Mouse (Mus musculus) forebrain, embryonic 13.5 days (tissue): Measurements from ENCODE around the gene Ksr2. TPM values are rescaled to one million over a fixed set of nuclear protein-coding genes. Genes with fewer than 3 reads are reported as not detected.
"Not testable (repeated sequence)": the region's sequence is repeated elsewhere in the genome, so short reads cannot be mapped to it uniquely, and the experiment has no call there.

Source experiments
- ATAC-seq: fragments of 200-750 bp; cut with Nextera tagmentation; 2 replicates; pipeline ENCODE4 v1.8.0; 2017
- H3K27ac ChIP-seq: fragments of 300-500 bp; sonication (generic); 2 replicates; pipeline ENCODE4 v1.5.1; 2015; ENCODE audit warnings: inconsistent platforms, mild to moderate bottlenecking, moderate library complexity
- H3K27me3 ChIP-seq: fragments of 300-500 bp; sonication (generic); 2 replicates; pipeline ENCODE4 v1.6.1; 2015; ENCODE audit warnings: mild to moderate bottlenecking, inconsistent platforms
- H3K36me3 ChIP-seq: fragments of 300-500 bp; sonication (generic); 2 replicates; pipeline ENCODE4 v1.6.1; 2015; ENCODE audit warnings: mild to moderate bottlenecking, inconsistent platforms; ENCODE audit not compliant: poor library complexity, severe bottlenecking
- H3K4me1 ChIP-seq: fragments of 300-500 bp; sonication (generic); 2 replicates; pipeline ENCODE4 v1.6.1; 2015; ENCODE audit warnings: inconsistent platforms
- H3K4me2 ChIP-seq: fragments of 300-500 bp; sonication (generic); 2 replicates; pipeline ENCODE4 v1.6.1; 2015; ENCODE audit warnings: inconsistent platforms, mild to moderate bottlenecking, moderate library complexity
- H3K4me3 ChIP-seq: fragments of 300-500 bp; sonication (generic); 2 replicates; pipeline ENCODE4 v1.5.1; 2015; ENCODE audit warnings: mild to moderate bottlenecking, inconsistent platforms
- H3K9ac ChIP-seq: fragments of 300-500 bp; sonication (generic); 2 replicates; pipeline ENCODE4 v1.6.1; 2015; ENCODE audit warnings: mild to moderate bottlenecking, inconsistent platforms
- H3K9me3 ChIP-seq: fragments of 300-500 bp; sonication (generic); replicated peaks from 2 replicates; pipeline ENCODE4 v1.6.1; 2016; ENCODE audit warnings: inconsistent platforms
- WGBS: fragments of 180-500 bp; shearing (Covaris S2); methylation state at CpG from one replicate; pipeline ENCODE4 v1.1.7; 2015; 5-methylcytosine and 5-hydroxymethylcytosine counted together
- polyA plus RNA-seq: library from polyadenylated mRNA; unstranded; fragments of >200 nt; fragmentation: Nextera tagmentation; extraction: Ambion mirVana; gene quantifications from 2 replicates; pipeline ENCODE4 v1.2.1, GENCODE M21; 2015

Gene Ksr2
- polyA plus RNA-seq, 1 experiment from 2014 or later: 2.5 TPM

DNA sequence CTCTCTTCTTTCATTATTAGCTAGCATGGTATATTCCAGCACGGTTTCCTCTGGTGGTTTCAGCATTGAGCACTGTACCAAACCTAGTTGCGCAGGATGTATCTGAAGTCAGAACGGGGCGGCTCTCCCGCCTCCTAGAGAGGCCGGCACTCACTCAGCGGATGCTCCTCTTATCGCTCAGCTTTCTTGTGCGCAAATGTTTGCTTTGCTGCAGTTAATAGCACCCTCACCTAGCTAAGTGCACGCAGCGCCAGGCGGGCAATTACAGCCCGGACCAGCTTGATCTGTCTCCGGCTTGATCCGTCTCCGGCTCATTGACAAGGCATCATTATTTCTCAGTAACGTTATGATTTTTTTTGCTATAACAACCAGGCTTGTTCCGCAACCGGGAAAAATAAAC lies 179.5 kb downstream of the Ksr2 start:
- ATAC-seq: peak; percentile 41; the same call in 1 of the 2 replicates
- no peaks in the 10 kb centered on the region for H3K27me3 ChIP-seq
- H3K9me3 ChIP-seq: no peaks in the 10 kb centered on the region
- H3K9ac ChIP-seq: no peak overlapping the region
- H3K27ac ChIP-seq: no peak overlapping the region
- H3K36me3 ChIP-seq: no peaks in the 10 kb centered on the region
- H3K4me1 ChIP-seq: peaks cover 9% of the 10 kb centered on the region
- 56% methylated on average over 19 of the region's 19 CpGs for WGBS
- H3K4me3 ChIP-seq: no peak overlapping the region
- H3K4me2 ChIP-seq: no peak overlapping the region

DNA sequence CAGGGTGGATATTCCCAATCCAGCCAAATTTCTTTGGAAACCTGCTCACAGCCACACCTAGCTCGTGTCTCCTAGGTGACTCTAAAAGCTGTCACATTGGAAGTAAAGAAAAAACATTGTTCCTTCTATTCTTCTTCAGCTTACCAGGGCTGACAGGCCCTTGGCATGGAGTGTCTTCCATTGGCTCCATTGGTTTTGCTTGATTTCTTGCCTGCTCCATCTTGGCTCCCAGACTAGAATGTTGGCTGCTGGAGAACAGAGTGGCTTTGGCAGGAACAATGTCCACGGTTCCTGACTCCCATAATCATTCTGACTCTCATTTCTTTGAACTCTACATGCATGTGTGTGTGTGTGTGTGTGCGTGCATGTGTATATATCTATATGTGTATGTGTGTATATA lies 183.0 kb downstream of the Ksr2 start:
- no peak overlapping the region for H3K4me3 ChIP-seq
- WGBS: 80% methylated on average over 3 of the region's 3 CpGs
- H3K4me1 ChIP-seq: peaks cover 9% of the 10 kb centered on the region
- no peaks in the 10 kb centered on the region for H3K27me3 ChIP-seq
- H3K9me3 ChIP-seq: no peaks in the 10 kb centered on the region
- no peak overlapping the region for H3K4me2 ChIP-seq
- H3K36me3 ChIP-seq: no peaks in the 10 kb centered on the region
- no peak for ATAC-seq
- no peak overlapping the region for H3K27ac ChIP-seq
- no peak overlapping the region for H3K9ac ChIP-seq

DNA sequence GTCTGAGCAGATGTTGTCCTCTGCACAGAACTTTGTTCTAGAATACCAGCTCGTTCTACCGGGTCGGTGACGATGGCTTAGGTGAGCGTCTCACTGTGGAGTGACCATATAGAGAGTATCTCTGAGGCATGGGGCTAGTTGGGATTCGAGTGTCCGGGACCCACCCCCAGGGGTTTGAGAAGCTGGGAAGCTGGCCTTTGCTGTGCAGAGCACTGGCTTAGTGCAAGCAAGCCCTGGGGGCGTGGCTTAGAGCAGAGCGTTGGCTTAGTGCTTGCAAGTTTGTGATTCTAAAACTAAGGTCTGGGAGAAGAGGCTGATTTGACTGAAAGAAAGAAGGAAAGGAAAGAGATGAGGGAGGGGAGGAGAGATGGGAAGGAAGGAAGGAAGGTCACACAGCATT lies 188.2 kb downstream of the Ksr2 start:
- Histone ChIP-seq H3K9ac (no peak overlapping the region), H3K9me3 (no peaks in the 10 kb centered on the region), H3K27ac (no peak overlapping the region), H3K4me2 (no peak overlapping the region), H3K4me1 (no peaks in the 10 kb centered on the region), H3K4me3 (no peak overlapping the region), H3K36me3 (no peaks in the 10 kb centered on the region), H3K27me3 (no peaks in the 10 kb centered on the region)
- WGBS: 65% methylated on average over 9 of the region's 9 CpGs
- ATAC-seq: no peak

DNA sequence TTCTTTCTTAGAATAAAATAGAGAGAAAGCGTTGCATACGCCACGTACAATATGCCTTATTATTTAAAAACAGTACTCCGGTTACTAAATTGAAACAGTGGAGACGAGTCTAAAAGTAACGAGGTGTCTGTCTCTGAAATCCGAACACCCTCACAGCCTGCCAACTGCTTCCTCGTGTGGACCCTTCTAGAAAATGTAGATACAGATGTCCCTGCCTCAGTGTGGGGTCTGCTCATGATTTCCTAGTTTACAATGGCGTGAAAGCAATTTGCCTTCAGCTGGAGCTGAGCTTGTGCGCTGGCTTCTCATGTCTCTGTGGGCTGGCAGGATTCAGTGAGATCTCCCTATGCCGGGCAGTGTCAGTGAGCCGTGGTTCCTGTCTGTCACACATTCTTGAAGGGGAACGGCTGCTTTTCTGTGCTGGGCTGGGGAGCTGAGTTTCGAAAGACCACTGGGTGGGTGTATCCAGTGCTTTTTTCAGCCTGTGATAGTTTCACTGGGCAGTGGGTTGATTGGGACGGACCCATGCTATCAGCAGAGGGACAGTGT lies 194.0 kb downstream of the Ksr2 start:
- no peaks in the 10 kb centered on the region for H3K36me3 ChIP-seq
- no peak for ATAC-seq
- H3K27me3 ChIP-seq: no peaks in the 10 kb centered on the region
- H3K4me2 ChIP-seq: no peak overlapping the region
- H3K27ac ChIP-seq: no peak overlapping the region
- H3K4me3 ChIP-seq: no peak overlapping the region
- 71% methylated on average over 15 of the region's 15 CpGs for WGBS
- H3K4me1 ChIP-seq: no peaks in the 10 kb centered on the region
- H3K9ac ChIP-seq: no peak overlapping the region
- no peaks in the 10 kb centered on the region for H3K9me3 ChIP-seq

DNA sequence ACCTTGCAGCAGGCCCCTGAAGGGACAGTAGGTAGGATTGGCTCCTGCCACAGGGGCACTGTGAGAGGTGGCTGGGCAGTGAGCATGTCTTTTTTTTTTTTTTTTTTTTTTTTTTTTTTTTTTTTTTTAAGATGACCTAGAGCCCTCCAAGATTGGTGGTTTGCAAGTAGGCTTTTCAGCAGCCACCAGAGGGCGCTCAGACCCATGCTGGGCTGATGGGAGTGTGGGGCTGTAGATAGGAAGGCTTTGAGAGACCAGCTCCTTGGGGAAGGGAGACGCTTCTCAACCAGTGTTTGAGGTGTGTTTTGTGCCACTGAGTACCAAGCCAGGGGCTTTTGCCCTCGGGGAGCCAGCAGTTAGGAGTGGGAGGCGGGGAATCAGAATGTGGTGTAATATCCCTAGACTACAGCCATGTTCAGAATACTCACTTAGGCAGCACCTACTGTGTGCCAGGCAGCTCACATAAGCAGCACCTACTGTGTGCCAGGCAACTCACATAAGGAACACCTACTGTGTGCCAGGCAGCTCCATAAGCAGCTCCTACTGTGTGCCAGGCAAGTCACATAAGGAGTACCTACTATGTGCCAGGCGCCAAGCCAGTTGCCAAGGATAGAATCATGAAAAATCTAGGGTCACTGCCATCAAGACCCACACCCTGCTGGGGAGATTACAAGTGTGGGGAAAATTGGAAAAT lies 200.7 kb downstream of the Ksr2 start:
- H3K4me2 ChIP-seq: no peak overlapping the region
- no peak overlapping the region for H3K27ac ChIP-seq
- no peaks in the 10 kb centered on the region for H3K36me3 ChIP-seq
- H3K4me3 ChIP-seq: no peak overlapping the region
- no peaks in the 10 kb centered on the region for H3K4me1 ChIP-seq
- H3K9me3 ChIP-seq: no peaks in the 10 kb centered on the region
- ATAC-seq: 0 out of 2 replicates have a peak, but pooled peaks have one; percentile 24
- no peaks in the 10 kb centered on the region for H3K27me3 ChIP-seq
- no peak overlapping the region for H3K9ac ChIP-seq
- 35% methylated on average over 5 of the region's 5 CpGs for WGBS

DNA sequence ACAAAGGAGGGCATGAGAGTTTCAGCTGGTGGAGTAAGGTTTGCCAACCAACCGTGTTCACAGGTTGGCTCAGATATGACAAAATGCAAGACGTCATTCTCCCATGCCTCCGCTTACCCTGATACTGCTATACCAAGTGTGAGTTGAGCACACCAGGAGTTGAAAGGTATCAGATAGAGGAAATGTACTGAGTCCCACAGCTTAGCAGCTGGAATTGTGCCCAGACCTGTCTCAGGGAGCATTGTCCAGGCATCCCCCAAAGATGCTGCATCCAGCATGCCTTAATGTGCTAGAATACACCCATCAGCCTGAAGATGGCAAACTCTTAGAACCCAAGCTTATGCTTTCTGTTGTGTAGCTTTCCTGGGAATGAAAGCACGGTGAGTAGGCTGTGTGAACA lies 206.5 kb downstream of the Ksr2 start:
- Histone ChIP-seq H3K9me3 (no peaks in the 10 kb centered on the region), H3K9ac (no peak overlapping the region), H3K4me3 (no peak overlapping the region), H3K27ac (no peak overlapping the region), H3K36me3 (no peaks in the 10 kb centered on the region), H3K4me1 (peaks cover 8% of the 10 kb centered on the region), H3K4me2 (no peak overlapping the region), H3K27me3 (no peaks in the 10 kb centered on the region)
- ATAC-seq: no peak
- 85% methylated on average over 4 of the region's 4 CpGs for WGBS

DNA sequence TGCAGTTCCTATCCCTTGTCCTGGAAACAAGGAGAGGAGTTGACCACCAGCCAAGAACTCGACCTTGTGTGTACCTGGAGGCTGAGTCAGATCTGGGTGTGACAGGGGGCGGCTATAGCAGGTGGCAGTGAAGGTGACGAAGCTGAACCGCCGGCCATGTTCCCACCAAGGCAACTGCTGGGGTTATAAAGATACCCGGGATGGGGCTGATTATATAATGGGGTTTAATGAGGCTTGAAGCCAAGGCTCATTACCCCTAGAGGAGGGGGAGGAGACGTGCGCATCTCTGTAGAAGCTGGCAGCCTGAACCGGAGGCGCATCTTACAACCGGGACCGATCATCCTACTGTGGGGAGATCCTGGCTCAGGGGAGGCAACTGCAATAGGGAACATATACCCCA lies 208.4 kb downstream of the Ksr2 start:
- no peak overlapping the region for H3K9ac ChIP-seq
- H3K27ac ChIP-seq: no peak overlapping the region
- 46% methylated on average over 12 of the region's 12 CpGs for WGBS
- H3K36me3 ChIP-seq: no peaks in the 10 kb centered on the region
- no peaks in the 10 kb centered on the region for H3K9me3 ChIP-seq
- ATAC-seq: no peak
- peaks cover 8% of the 10 kb centered on the region for H3K4me1 ChIP-seq
- no peak overlapping the region for H3K4me2 ChIP-seq
- no peak overlapping the region for H3K4me3 ChIP-seq
- no peaks in the 10 kb centered on the region for H3K27me3 ChIP-seq

DNA sequence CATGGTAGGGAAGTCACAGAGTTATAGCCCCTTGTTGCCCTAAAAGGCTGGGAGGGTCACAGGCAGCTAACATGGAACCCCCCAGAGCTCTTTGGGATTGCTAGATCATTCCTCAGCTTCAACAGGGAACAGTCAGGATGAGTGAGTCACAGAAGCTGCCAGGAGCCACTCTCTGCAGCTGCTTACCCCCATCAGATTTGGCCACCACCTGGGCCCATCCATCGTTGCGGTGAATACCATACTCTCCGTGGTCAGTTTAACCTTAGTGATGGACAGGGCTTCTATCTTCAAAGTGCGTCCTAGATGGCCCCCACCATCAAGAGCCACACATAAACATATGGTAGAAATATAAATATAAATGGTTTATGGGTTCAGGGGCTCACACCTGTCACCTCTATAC lies 209.4 kb downstream of the Ksr2 start:
- not testable (repeated sequence) for H3K9ac ChIP-seq, H3K36me3 ChIP-seq, H3K9me3 ChIP-seq, H3K27me3 ChIP-seq, H3K4me3 ChIP-seq, H3K4me2 ChIP-seq, H3K4me1 ChIP-seq, ATAC-seq, H3K27ac ChIP-seq
- WGBS: 95% methylated on average over 4 of the region's 4 CpGs

DNA sequence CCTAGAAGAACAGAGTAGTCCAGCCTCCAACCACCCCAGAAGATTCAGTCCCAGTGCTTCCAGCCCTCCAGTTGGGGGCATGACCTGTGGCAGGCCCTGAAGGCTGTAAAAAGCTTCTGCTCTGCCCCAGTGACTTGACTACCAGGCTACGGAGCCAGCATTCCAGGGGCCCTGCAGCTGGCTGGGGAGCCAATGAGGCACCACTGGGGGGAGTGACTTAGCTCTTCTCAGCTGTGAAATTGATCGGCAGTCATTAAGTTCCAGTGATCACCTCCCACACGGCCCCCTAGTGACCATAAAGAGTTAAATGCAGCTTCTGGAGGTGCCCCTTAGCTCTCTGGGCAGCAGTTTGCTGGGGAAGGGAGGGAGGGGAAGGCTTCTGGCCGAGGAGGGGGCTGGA lies 213.1 kb downstream of the Ksr2 start:
- H3K9me3 ChIP-seq: no peaks in the 10 kb centered on the region
- no peaks in the 10 kb centered on the region for H3K36me3 ChIP-seq
- no peaks in the 10 kb centered on the region for H3K27me3 ChIP-seq
- ATAC-seq: no peak
- no peak overlapping the region for H3K9ac ChIP-seq
- H3K4me3 ChIP-seq: no peak overlapping the region
- H3K4me1 ChIP-seq: peaks cover 8% of the 10 kb centered on the region
- no peak overlapping the region for H3K27ac ChIP-seq
- 5% methylated on average over 4 of the region's 4 CpGs for WGBS
- H3K4me2 ChIP-seq: no peak overlapping the region

DNA sequence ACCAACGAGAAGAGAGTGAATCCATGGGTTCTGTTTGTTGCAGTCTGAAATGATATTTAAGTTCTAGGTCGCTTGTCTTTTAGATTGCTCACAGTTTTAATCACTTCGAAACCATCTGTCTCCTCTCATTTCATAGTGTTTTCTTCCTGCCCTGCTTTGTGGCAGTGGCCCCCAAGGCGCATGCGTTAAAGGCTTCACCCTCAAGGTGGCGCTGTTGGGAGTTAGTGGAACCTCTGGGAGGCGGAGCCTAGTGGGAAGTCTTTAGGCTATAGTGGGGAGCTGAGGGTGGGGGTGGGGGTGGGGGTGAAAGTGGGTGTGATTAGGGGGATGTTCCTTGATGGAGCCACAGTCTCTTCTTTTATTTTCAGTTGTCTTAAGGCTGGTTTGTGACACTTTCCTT lies 214.6 kb downstream of the Ksr2 start:
- no peaks in the 10 kb centered on the region for H3K27me3 ChIP-seq
- 52% methylated on average over 7 of the region's 7 CpGs for WGBS
- ATAC-seq: no peak
- H3K4me2 ChIP-seq: no peak overlapping the region
- H3K9ac ChIP-seq: no peak overlapping the region
- no peaks in the 10 kb centered on the region for H3K9me3 ChIP-seq
- H3K36me3 ChIP-seq: no peaks in the 10 kb centered on the region
- no peak overlapping the region for H3K4me3 ChIP-seq
- no peaks in the 10 kb centered on the region for H3K4me1 ChIP-seq
- H3K27ac ChIP-seq: no peak overlapping the region

DNA sequence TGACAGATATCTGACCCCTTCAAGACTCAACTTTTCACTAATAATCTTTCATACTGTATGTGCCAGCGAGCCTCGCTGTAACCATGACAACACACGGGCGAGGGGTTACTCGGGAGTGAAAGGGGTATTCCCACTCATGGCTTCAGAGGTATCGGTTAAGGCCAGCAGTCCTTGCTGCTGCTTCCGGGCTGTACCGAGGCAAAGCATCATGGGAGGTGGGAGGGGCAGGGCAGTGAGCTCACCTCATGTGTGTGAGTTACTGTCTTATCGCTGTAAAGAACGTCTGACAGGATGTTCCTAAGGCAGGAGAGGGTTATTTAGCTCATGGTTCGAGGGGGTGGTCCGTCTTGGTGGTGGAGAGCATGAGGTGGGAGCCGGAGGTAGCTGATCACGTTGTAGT lies 215.8 kb downstream of the Ksr2 start:
- Histone ChIP-seq H3K36me3 (no peaks in the 10 kb centered on the region), H3K4me2 (no peak overlapping the region), H3K9ac (no peak overlapping the region), H3K9me3 (no peaks in the 10 kb centered on the region), H3K4me1 (no peaks in the 10 kb centered on the region), H3K27me3 (no peaks in the 10 kb centered on the region), H3K4me3 (no peak overlapping the region), H3K27ac (no peak overlapping the region)
- ATAC-seq: no peak
- WGBS: 92% methylated on average over 14 of the region's 14 CpGs

DNA sequence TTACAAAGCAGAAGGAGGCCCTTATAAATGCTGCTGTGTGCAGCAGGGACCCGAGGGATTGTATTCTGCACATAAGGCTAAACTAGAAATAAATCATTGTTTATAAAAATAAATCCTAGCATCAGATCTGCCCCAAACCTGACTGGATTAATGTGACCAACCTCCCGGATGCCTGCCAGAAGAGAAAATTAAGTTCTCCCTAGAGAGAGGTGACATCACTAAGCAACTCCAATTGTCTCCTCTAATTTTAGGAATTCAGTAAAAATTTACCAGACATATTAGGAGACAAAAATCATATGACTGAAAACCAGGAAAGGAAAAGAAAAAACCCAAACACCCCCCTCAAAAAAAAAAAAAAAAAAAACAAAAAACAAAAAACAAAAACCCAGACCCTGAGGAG lies 221.4 kb downstream of the Ksr2 start:
- WGBS: 89% methylated on average over 2 of the region's 2 CpGs
- no peaks in the 10 kb centered on the region for H3K27me3 ChIP-seq
- H3K4me3 ChIP-seq: no peak overlapping the region
- no peaks in the 10 kb centered on the region for H3K36me3 ChIP-seq
- no peak overlapping the region for H3K9ac ChIP-seq
- H3K4me1 ChIP-seq: no peaks in the 10 kb centered on the region
- H3K4me2 ChIP-seq: no peak overlapping the region
- H3K9me3 ChIP-seq: no peaks in the 10 kb centered on the region
- no peak for ATAC-seq
- no peak overlapping the region for H3K27ac ChIP-seq

DNA sequence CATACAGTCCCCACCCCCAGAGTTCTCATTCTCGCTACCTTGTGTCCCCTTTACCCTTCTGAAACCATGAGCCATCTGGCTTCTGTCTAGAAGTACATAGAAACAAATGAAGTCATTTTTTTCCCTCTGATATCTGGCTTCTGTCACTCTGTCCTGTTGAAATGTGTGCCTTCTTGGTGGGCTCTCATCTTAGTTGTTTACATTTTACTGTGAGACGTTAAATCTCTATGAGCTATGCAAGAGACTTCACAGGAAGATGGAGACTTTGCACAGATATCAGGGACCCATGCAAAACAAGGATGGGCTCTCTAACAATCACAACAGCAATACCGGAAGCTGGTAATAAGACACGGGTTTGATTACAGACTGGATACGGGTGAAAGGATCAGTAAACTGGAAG lies 222.0 kb downstream of the Ksr2 start:
- no peaks in the 10 kb centered on the region for H3K4me1 ChIP-seq
- no peak overlapping the region for H3K4me2 ChIP-seq
- no peak overlapping the region for H3K4me3 ChIP-seq
- H3K27ac ChIP-seq: no peak overlapping the region
- H3K9ac ChIP-seq: no peak overlapping the region
- no peaks in the 10 kb centered on the region for H3K9me3 ChIP-seq
- no peaks in the 10 kb centered on the region for H3K36me3 ChIP-seq
- WGBS: 87% methylated on average over 5 of the region's 5 CpGs
- no peaks in the 10 kb centered on the region for H3K27me3 ChIP-seq
- ATAC-seq: no peak
